Mouse (Mus musculus) spleen, adult 18-20 months (tissue): ENCODE measurements around the gene Dlg2.

Source experiments
- DNase-seq, 2 experiments: peaks; one replicate each; pipeline ENCODE4 v3.0.0; 2022; ENCODE audit warnings: mixed read lengths in 2 of 2

The Dlg2 gene

GRCm38 (mm10) chr7:92320181-92320580 lies 1843.7 kb downstream of the Dlg2 start:
- DNase-seq, result no peak

DNA sequence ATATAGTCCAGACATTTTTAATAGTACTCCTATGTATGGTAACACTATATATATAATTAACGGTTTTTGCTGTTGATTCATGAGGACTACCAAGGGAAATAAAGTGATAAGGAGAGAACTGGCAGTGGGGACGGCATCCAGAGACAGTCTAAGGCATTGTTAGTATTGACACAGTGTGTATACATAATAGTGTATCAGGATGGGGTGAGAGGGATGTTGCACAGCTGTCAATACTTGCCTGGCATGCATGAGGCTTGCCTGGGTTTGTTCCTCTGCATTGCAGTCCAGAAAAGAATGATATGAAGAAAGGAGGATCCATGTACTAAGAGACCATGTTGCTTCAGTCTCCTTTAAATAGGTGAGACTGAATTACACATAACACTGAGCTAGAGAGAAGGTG lies 1845.3 kb downstream of the Dlg2 start:
- DNase-seq, result no peak

DNA sequence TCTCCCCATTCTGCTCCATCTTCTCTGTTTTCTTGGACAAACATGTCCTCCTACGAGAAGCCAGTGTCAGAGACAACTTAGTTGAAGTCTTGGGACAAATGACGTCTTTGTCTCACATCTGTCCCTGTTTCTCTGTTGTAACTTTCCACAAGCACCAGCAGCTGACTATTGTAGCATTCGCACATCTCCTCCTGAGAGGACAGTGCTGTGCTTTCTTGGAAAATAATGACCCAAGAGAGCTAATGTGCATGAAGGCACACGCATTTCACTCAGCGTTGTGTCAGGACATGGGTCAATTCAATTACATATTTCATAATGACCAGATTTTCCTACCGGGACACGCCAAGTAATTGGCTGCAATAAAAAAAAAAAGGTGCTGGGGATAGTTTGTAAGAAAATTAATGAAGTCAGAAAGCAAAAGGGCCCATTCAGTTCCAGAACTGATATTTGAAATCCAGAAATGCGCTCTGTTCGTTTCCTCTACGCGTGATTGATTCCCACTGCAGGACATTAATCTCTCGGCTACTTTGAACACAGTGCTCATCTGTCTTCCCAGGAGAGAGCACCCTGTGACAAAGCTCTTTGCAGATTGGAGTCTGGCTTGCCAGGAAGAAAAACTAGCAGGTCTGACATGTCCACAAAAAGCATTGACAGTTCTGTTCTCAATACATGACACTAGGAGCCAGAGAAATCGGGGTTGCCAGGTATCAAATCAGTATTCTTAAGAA lies 1846.0 kb downstream of the Dlg2 start:
- no peak for DNase-seq

DNA sequence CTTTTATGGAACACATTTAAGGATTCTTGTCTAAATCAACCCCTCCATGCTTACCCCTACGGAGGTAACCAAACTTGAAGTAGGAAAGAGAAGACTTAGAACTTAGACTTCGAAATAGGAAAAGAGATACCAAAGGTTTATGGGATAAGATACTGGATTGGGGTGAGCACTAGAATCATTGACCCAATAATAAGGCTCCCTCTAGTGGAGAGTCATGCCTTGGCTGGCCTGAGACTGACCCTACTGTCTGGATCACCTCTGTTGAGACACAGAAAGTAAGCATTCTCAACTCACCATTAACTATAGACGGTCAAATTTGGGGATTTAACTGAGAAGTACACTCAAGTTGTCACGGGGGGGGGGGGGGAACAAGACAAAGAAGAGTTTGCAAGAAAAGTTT lies 1847.2 kb downstream of the Dlg2 start:
- DNase-seq, result peak in 1 of 2 experiments; percentile 4

GRCm38 (mm10) chr7:92327343-92327896 lies 1850.9 kb downstream of the Dlg2 start:
- no peak for DNase-seq

- no peak for DNase-seq
These were observed 1856.9 kb downstream of the Dlg2 start for GRCm38 (mm10) chr7:92333220-92333898.

DNA sequence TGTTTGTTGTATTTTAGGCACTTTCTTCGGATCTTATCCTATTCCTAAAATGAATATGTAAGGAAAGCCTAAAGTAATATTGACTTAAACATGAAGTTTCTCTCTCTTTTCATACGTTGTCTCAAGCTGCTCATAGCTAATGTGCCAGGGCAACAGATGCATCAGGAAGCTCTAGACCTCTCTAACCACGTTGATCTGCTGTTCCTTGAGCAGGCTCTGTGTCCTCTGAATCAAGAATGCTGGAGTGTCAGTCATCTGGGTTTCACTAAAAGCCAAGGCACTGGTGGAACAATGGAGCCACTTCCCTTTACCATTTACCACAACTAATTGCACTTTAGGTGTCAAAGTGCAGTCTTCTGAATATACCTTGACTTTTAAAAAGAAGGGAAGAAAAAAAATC lies 1880.1 kb downstream of the Dlg2 start:
- no peak for DNase-seq

- no peak for DNase-seq
These were observed 1886.9 kb downstream of the Dlg2 start for GRCm38 (mm10) chr7:92363386-92363785.

- DNase-seq, result no peak
These were observed 1887.3 kb downstream of the Dlg2 start for GRCm38 (mm10) chr7:92363800-92364199.

DNA sequence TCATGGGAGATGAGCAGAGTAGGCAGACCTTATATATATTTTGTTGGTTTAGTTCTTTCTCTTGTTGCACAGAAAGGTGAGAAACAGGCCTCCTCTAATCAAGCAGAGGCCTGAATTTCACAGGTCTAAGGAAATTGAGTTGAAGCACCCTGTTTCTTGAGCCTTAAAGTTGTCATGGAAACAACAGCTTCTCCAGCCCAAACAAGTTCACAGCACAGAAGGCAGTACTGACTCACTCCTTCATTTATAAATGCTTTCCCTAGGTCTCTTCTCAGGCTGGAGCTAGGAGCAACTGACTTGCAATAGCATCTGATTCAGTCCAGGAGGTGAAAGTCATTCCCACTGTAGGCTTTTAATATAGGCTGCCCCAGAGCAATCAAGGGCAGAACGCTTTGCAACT lies 1890.6 kb downstream of the Dlg2 start:
- no peak for DNase-seq

DNA sequence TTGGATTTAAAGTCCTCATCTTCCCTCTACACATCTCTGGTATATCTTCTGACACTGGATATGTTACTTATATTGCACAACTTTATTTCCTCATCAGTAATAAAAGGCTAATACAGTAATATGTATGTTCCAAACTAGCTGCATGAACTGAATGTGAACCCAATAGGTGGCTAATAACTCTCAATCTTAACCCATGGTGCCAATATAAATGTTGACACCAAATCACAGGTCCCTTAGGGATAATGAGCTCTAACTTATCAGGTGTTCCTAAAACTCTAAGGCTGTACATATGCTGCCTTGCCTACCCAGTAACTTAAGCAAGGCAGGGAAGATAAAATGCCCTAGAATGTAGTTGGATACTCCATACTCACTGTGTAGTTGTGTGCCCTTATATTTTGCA lies 1894.0 kb downstream of the Dlg2 start:
- no peak for DNase-seq

GRCm38 (mm10) chr7:92371638-92372037 lies 1895.2 kb downstream of the Dlg2 start:
- no peak for DNase-seq

GRCm38 (mm10) chr7:92373863-92374357 lies 1897.4 kb downstream of the Dlg2 start:
- DNase-seq, result no peak

- no peak for DNase-seq
These were observed 1907.5 kb downstream of the Dlg2 start for GRCm38 (mm10) chr7:92383913-92384484.

- DNase-seq, result no peak
These were observed 1915.7 kb downstream of the Dlg2 start for GRCm38 (mm10) chr7:92392052-92392640.

DNA sequence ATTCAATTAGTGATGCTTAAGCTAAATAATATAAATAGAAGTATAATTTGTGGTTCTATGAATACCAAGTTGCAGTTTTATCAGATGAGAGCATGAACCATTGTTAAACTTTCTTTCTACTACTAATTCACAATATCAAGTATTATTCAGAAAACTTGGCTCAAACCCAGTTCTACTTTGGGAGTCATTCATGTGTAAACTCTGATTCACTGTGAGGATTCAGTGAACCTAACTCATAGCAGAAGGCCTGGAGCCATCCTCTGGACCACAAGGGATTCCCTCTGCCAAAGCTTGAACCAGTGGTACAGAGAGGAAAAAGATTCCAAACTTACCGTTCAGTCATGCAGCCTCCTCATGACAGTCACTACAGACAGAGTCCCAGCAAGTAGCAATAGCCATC lies 1920.3 kb downstream of the Dlg2 start:
- DNase-seq, result no peak

DNA sequence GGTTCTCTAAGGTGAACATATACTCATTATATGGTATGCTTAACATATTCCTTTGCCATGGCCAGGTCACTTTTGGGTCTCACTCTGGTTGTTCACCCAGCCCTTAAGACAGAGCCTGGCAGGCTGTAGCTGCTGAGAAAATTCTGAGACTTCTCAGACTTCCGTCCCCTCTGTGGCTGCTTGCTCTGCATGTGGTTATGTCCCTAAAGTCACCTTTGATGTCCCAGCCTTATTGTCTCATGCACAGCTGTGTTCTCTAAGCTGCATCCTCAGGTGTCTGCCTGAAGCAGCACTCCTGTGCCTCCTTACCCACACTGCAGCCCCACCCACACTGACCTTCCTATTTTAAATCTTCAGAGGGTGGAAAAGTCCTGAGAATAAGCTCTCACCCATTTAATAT lies 1922.4 kb downstream of the Dlg2 start:
- DNase-seq, result no peak

DNA sequence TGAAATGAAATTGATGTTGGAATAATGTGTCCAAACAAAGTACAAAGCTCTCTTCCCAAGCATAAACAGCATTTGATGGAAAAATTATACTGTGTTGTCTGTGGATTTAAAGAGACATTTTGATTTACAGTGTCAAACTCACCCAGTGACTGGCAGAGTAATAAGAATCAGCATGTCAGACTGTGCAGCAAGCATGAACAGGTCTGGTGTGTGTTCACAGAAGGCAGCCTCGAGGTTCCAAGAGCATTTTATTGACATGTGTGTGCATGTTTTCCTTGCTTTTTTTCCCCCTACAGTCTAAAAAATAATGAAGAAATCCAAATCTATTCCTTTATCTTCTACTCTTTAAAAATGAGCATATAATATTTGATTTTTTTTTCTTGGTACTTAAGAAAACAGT lies 1924.1 kb downstream of the Dlg2 start:
- no peak for DNase-seq

GRCm38 (mm10) chr7:92401001-92401688 lies 1924.7 kb downstream of the Dlg2 start:
- no peak for DNase-seq

DNA sequence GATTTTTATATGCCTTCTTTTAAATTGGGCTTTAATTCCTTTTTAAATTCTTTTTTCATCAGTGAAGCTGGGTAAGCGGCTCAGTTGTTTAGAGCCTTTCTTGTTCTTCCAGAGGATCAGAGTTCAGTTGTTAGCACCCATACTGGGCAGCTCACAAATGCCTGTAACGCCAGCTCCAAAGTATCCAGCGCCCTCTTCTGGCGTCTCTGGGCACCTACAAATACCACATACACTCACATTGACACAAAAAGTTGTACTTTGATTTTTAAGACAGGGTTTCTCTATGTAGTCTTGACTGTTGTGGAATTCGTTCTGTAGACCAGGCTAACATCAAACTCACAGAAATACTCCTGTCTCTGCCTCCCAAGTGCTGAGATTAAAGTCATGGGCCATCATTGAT lies 1932.0 kb downstream of the Dlg2 start:
- DNase-seq, result no peak

- no peak for DNase-seq
These were observed 1944.0 kb downstream of the Dlg2 start for GRCm38 (mm10) chr7:92420474-92420873.

- DNase-seq, result no peak
These were observed 1946.5 kb downstream of the Dlg2 start for GRCm38 (mm10) chr7:92423017-92423416.

DNA sequence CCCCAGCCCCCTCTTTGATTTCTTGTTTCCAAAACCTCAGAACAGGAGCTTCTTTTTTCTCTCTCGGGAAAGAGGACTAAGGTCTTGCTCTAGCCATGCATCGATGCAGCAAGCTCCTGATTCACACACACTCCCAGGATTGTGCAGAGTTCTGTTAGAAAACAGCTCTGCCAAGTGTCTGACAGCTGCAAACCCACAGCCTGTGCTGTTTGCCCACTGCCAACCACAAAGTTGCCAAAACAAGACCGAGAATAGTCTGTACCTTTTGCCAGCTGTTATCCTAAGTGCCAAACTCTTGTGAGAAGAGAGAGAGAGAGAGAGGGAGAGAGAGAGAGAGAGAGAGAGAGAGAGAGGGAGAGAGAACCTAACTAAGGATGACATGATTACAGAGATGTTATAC lies 1948.2 kb downstream of the Dlg2 start:
- no peak for DNase-seq
